Mouse (Mus musculus) v-Abl transformed pro-B cells (cell line): Measurements from ENCODE around the gene Cftr.

ENCODE experiments used
- in situ Hi-C, 2 experiments: fragments of 400-800 bp; cut with MboI; formaldehyde crosslinking; loops; one replicate each; pipeline ENCODE4 v1.15.1; 2025; ENCODE audit not compliant: unreplicated experiment in 2 of 2

Cftr gene

GRCm38 (mm10) chr6:18310983-18311382 is 140.5 kb downstream of the Cftr start:
- in situ Hi-C loops = no loop called here

DNA sequence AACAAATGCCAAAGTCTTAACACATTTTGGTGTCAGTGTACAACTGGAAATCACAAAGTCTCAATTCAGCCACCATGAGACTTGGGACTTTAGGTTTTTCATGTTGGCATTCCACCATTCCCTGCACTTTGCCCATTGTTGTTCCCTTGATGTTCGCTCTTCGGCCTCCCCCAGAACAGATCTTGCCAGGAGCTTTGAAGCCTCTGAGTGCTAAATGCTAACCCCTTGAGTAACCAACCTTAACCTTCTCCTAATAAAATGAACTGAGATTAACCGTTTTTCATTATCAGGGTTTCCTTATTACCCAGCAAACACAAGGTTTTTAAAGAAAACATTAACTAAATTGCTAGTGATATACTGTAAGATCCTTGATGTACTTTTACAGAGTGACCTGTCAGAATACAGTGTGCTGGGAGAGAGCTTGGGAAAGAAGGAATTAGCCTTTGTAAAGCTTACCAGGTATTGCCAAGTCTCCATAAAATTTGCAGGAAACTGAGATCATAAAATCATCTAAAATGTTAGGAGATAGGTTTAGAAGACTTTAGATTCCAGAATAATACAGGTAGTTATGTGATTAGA is 144.0 kb downstream of the Cftr start:
- in situ Hi-C loops = no loop called here

GRCm38 (mm10) chr6:18322950-18323349 is 152.5 kb downstream of the Cftr start:
- in situ Hi-C loops = no loop called here

DNA sequence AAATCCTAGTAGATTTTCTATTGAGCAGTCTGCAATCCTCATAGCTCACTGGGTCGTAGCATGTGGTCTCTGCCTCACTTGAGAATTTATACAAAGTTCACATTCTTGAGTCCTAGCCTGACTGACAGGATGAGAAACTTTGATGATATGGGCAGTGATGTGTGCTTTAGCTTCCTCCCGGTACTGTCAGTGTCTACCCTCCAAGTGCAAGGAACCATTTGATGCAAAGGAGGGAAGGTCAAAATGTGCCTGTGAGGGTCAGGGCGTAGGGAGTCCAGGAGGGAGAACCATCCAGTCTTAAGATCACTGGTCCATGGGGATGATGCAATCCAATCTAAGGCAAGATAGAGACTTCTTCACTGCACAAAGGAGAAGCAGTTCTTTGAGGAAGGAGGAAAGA is 164.9 kb downstream of the Cftr start:
- in situ Hi-C loops = no loop called here

GRCm38 (mm10) chr6:18338307-18338706 is 167.8 kb downstream of the Cftr start:
- in situ Hi-C loops = no loop called here

GRCm38 (mm10) chr6:18344272-18344671 is 173.8 kb downstream of the Cftr start:
- in situ Hi-C loops = no loop called here

- in situ Hi-C loops = no loop called here
These were observed 178.8 kb downstream of the Cftr start for GRCm38 (mm10) chr6:18349153-18349858.

DNA sequence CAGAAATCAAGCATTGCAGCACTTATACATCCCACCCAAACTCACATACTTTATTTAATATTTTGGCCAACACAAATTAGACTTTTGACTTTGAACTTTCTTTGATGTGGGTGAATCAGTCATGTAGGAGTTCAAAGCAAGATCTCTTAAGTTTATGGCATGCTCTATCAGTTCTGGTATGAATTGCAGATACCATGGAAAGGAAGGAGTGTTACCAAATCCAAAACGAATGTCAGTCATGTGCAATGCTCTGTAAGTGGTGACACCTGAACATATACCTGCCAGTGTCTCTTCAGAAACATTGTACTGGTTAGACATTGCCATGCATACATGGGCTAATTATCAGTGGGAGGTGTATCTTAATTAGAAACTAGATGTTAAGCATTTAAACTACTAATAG is 189.7 kb downstream of the Cftr start:
- in situ Hi-C loops = no loop called here

GRCm38 (mm10) chr6:18360955-18361354 is 190.5 kb downstream of the Cftr start:
- in situ Hi-C loops = no loop called here

DNA sequence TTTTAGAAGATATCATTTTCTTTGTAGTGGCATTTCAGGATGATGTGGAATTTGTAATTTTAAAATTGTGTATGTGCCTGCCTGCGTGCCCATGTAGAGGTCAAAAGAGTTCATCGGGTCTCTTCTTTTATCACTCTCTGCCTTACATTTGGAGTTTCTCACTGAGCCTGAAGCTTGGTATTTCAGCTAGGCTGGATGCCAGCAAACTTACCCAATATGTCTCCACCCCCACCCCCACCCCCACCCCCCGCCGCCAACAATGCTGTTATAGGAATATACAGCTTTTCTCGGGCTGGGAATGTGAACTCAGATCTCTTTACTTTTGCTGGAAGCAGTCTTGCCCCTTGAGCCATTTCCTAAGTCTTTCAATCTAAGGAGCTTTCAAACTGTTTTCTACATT is 191.7 kb downstream of the Cftr start:
- in situ Hi-C loops = no loop called here

DNA sequence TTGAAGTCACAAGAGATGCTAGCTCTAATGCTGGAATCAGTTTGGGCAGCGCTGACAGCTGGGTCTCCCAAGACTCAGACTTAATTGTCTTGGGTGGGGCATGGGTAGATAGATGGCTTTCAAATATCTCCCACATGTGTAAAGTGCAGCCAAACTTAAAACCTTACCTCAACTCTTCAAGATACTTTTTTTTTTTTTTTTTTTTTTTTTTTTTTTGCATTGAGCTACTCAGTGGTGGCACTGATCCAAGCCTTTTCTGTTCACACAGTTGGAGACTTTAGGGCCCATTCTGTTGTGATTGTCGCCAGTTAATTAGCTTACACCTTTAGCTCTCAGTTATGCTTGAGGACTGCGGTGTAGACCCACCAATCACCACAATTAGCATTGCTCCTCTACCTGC is 198.6 kb downstream of the Cftr start:
- in situ Hi-C loops = no loop called here

- in situ Hi-C loops = loop anchor here in 1 of 2 experiments (10.0 kb wide), 2 partner anchors 695 to 1265 kb away; no protein-coding TSS in a partner anchor
These were observed 199.2 kb downstream of the Cftr start for GRCm38 (mm10) chr6:18369723-18370122.
